Mouse (Mus musculus): ENCODE measurements around the gene Rmnd5a.
"Not testable (repeated sequence)": the region's sequence is repeated elsewhere in the genome, so short reads cannot be mapped to it uniquely, and the experiment has no call there.

Rmnd5a gene

DNA sequence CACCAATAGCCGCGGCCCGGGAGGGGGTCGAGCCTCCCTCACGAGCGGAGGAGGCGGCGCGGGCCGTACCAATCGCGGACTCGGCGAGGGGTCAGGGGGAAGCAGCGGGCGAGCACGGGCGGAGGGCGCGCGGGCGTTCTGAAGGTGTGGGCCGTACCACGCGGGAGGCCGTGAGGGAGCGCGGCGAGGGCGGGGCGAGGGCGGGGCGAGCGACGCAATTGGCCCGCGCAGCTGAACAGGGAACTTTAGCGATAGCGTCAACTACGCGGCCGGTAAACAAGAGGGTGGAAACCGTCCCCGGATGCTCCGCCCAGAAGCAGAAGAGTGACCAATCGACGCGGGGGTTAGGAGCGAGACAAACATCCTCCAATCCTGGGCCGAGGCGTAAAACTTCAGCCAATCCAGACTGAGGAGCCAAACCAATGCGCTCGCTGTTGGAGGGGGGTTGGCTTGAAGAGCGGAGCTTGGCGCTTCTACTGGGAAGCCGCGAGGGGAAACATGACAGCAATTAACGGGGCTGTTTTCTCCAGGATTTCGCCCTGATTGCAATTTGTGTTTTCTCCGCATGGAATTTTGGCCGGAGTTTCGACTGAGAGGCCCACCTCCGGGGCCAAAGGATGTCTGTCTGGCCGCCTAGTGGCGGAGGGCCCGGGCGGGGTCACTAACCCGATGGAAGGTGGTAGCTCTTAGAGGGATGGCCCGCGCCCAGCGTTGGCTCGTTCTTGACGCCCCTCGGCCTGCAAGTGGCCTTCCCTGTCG lies at the start of gene Rmnd5a:
Rmnd5a (minus strand) TSS at position 146 of the 759 bp plus-strand sequence.
- peak; percentile 98 for DNase-seq (ENCODE audit: low spot score)

DNA sequence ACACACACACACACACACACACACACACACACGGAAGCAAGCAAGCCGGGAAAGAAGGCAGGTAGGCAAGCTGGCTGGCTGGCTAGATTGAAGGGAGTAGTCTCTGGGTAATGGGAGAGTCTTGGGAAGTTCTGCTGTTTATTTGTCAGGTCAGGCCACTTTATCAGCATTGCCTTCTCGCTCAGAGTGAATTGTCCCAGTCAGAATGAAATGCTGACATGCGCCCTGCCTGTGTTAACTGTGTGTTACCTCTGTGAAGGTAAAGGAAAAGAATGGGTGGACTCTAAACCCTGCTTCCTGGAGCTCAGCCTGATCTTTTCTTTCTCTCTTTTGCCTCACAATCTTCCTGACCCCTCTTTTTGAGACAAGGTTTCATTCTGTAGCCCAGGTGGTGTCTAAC lies 47.5 kb upstream of the Rmnd5a start:
- no peak for DNase-seq (ENCODE audit: low spot score)

DNA sequence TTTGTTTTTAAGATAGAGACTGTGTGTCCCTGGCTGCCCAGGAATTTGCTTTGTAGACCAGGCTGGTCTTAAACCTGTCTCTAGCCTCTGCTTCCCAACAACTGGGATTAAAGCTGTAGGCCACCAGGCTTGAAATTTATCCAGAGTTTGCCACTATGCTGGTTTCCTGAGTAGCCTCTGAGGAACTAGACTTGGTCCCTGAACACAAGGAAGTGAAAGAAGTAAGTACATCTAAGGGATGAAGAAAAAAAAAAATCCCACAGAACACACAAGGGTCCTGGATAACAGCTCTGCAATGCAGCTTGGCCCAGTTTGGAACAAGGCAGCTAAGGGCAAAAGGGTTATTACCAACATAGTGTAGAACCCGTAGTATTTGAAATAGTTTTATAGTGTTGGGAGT lies 46.4 kb upstream of the Rmnd5a start:
- DNase-seq (ENCODE audit: low spot score): no peak

DNA sequence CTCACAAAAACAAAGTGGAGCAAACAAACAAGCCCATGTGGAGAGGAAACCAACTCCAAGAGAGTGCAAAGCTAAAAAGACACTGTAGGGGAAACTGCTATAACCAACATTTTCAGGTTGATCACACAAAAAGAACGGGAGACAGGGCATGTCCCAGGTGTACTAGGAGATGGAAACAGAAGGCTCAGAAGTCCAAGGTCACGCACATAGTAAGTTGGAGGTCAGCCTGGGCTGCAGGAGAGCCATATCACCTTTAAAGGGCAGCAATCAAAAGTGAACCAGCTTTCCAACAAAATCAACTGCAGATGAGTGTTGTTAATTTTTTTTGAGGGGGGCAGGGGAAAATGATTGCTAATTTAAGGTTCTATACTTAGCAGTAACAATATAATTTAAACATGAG lies 45.8 kb upstream of the Rmnd5a start:
- DNase-seq (ENCODE audit: low spot score): no peak

DNA sequence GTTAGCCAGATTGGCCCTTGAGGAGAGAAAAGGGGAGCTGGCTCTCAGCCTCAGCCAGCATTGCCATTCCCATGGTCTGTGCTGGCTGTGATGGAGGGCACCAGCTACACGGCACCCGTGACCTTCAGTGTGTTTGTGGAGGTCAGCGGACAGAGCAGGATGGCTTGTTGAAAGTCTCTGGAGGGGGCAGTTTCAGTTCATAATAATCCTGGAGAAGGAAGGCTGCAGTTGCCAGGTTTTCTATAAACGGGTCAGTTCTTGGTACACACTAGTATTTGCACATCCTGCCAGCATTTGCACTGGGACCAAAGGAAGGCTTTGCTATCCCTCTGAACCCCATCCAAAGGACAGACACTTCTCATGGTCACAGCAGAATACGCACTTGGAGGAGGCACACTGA lies 44.8 kb upstream of the Rmnd5a start:
- peak; percentile 34 for DNase-seq (ENCODE audit: low spot score)

DNA sequence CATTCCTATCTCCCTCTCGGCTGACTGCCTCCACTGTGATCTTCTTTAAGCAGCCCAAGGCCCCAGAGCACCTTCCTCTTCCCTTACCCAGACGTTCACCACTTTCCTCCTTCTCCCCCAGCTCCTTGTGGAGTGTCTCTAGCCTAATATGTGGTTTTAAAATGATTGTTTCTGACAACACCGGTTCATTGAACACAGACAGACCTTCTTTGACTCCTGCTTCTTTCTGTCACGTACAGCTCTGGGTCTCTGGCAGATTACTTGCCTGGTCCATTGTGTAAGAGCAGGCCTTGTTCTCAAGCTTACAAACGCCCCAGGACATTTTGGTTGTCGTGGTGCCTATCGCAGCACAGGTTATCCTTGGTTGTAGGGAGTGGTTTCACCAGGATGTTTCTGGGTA lies 40.7 kb upstream of the Rmnd5a start:
- no peak for DNase-seq (ENCODE audit: low spot score)

DNA sequence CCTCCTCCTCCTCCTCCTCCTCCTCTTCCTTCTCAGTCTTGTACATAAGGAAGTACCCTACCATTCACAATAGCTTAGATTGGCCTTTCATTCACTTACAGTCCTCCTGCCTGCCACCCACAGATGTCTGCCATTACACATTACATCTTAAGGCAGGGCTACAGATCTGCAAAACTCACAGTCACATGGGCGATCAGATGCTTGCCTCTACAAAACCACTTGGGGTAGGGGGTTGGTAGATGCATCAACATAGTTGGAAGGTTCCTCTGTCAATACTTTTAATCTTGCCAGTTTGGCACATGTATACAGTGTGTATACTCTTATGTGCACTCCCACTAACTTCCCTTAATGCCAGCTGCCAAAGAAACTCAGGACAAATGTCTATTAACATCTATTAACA lies 39.7 kb upstream of the Rmnd5a start:
- no peak for DNase-seq (ENCODE audit: low spot score)

DNA sequence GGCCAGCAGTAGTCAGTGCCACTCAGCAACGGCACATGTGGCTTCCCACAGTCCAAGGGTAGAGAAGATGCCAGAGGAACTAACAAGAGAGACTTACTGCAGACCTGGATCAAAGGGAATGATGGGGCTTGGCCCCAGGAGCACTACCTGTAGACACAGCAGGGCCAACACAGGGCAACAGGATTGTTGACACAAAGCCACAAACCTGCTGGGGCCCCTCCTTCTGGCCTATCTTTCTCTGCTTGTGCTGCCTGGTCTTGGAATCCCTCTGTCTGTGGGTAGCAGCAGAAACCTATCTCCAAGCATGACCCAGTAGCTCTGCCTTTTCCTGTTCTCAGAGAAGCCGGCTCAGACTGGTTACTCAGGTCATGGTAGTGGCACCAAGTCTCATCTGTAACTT lies 39.2 kb upstream of the Rmnd5a start:
- DNase-seq (ENCODE audit: low spot score): not testable (repeated sequence)

DNA sequence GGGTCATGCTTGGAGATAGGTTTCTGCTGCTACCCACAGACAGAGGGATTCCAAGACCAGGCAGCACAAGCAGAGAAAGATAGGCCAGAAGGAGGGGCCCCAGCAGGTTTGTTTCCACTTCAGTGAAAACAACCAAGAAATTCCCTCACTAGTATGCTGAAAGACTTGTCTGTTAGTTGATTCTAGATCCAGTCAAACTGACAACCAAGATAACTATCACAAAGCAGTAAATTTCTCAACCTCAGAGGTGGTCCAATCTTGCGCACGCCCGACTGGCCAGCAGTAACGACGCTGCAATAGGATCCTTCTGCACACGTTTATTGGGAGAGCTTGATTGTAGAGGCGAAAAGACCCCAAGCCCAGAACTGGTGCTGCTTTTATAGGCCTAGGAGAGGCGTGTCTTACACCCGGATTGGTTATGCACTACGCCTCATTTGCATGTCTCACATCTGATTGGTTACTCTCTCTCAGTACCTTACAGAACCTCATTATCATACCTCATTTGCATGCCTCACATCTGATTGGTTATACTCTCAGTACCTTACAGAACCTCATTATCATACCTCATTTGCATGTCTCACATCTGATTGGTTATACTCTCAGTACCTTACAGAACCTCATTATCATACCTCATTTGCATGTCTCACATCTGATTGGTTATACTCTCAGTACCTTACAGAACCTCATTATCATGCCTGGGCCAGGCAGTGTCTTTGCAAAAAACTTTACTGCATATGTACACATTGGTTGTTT lies 38.6 kb upstream of the Rmnd5a start:
- not testable (repeated sequence) for DNase-seq (ENCODE audit: low spot score)

DNA sequence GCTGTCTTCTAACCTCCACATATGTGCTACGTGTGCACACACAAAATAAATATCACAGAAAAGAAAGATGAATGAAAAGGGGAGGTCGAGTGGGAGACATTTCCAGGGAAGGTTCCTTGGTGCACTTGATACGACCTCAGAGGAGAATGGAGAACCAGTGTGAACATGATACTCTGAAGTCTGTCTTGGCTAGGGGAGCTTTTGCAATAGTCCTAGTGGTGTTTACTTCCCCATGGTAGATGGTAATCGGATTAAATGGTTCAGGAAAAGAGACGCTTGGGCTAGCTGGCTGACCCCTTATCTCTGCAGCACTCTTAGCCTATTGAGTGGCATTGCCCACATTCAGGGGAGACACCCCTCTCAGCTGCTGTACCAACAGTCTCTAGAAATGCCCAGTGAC lies 36.3 kb upstream of the Rmnd5a start:
- no peak for DNase-seq (ENCODE audit: low spot score)

DNA sequence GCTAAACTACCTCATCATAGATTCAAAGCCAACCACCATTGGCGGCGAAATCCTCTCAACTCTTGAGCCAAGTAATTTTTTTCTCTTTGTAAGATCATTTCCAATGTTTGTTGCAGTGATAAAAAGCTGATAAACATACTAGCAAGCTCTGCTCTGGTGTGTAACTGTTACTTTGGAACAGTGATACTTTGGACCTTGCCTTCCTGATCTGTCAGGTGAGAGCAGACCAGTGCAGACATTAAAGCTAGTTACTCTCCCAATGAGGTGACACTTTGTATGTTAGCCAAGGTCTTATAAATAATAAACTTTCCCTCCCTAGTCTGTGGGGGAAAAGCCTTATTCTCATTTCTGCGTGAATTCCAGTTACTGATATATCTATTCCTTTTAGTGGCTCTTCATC lies 35.2 kb upstream of the Rmnd5a start:
- DNase-seq (ENCODE audit: low spot score): no peak

DNA sequence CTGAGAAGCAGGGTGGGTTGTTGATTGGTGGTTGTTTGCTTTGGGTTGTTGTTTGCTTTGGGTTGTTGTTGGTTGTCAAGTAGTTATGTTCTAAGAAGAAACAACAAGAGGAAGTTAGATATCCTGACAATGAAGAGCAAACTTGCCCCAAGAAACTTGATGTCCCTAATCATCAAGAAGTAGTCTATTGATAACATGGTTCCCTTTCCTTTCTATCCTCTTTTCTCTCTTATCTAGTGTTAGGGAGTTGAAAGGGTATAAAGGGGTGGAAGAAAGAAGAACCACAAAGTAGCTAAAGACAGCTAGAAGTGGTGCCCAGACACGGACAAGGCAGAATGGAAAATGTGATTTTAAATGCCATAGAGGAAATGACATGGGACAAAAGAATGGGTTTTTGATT lies 32.3 kb upstream of the Rmnd5a start:
- DNase-seq (ENCODE audit: low spot score): no peak

DNA sequence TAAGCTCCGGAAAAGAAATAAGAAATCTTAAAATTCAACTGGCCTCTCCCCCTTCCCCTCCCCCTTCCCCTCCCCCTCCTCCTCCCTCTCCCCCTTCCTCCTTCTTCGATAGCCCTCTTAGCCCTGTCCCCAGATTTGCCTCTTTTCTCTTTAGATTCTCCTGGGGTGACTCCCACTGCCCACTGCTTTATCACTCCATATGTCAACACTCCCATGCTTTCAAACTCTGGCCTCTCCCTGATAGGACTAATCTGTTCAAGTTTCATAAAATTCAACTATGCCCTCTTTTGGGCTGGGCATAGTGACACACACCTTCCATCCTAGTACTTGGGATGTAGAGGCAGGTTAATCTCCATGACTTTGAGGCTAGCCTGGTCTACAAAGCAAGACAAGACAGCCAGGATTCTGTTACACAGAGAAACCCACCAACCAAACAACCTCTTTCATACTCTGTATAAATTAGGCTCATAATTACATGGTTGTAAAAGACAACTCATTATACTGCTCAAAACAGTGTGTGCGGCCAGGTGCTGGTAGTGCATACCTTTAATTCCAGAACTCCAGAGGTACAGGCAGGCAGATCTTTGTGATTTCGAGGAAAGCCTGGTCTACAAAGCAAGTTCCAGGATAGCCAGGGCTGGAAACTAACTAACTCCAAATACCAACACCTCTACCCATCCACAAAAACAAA lies 31.5 kb upstream of the Rmnd5a start:
- no peak for DNase-seq (ENCODE audit: low spot score)

DNA sequence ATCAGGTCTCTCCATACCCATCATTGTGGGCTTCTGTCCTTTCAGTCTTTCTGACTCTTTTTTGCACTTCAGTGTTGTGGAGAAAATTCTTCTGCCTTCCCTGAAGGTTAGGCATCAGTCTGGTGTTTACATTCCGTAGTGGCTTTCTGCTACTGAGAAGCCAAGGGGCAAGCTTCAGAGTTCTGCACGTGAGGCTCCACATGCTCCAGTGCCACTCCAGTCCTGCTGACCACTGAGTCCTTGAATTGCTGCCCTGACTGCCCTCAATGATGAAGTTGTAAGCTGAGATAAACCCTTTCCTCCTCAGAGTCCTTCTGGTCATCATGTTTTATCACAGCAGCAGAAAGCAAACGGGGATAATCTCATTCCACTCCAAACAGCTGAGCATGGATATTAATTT lies 28.9 kb upstream of the Rmnd5a start:
- DNase-seq (ENCODE audit: low spot score): peak; percentile 71

DNA sequence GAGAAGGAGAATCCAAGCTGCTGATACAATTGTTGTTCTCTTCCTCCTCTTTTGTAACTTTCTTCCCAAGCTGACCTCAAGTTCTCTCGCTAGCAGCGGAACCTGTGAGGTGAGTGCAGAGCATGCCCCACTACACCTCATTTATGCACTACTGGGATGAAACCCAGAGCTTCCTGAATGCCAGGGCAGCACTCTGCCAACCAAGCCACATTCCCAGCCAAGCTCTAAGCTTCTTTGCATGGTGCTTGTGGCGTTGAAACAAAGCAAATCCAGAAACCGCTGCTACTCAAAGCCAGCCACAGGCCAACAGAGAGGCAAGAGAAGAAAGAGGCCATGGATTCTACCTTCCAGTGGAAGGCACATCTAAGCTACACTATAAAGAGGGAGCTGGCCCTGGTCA lies 27.3 kb upstream of the Rmnd5a start:
- DNase-seq (ENCODE audit: low spot score): no peak

DNA sequence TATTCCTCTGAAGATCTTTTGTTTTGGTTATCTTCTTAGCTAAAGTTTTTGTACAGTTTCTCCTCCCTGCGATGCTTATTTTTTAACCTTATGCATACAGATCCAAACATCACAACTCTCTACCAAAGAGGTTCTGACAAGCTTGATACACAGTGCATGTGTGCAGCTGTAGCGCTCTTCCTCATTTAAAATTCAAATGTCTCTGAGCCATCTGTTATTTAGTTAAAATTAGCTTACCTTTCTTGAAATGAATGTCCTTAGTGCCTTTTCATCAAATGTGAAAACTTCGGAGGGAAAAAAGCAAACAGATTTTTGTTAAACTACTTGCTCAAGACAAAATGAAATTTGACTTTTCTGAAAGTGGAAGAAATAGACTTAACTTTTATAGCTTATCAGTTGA lies 24.7 kb upstream of the Rmnd5a start:
- no peak for DNase-seq (ENCODE audit: low spot score)

DNA sequence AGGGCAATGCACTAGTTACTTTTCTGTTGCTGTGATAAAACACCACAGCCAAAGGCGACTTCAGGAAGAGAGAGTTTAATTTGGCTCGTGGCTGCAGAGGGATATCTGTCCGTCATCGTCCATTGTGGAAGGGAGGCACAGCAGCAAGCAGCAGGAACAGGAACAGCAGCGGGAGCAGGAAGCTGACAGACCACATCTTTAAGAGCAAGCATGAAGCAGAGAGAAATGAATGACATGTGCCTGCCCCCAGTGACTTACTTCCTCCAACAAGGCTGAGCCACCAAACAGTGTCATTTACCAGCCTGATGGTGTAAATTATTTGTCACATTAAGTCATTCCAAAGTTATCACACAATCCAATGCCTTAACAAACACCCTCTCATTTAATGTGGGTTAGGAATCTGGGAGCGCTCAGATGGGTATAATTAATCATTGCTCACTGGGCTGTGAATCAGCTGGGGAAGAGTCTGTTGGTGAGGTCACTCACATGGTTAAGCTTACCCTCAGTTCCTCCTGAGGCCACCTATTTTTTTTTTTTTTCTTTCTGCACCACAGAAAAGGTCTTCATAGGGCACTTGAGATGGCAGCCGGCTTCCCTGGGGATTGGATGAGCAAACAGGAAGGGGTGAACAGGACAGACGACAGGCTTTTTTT lies 17.6 kb upstream of the Rmnd5a start:
- no peak for DNase-seq (ENCODE audit: low spot score)

DNA sequence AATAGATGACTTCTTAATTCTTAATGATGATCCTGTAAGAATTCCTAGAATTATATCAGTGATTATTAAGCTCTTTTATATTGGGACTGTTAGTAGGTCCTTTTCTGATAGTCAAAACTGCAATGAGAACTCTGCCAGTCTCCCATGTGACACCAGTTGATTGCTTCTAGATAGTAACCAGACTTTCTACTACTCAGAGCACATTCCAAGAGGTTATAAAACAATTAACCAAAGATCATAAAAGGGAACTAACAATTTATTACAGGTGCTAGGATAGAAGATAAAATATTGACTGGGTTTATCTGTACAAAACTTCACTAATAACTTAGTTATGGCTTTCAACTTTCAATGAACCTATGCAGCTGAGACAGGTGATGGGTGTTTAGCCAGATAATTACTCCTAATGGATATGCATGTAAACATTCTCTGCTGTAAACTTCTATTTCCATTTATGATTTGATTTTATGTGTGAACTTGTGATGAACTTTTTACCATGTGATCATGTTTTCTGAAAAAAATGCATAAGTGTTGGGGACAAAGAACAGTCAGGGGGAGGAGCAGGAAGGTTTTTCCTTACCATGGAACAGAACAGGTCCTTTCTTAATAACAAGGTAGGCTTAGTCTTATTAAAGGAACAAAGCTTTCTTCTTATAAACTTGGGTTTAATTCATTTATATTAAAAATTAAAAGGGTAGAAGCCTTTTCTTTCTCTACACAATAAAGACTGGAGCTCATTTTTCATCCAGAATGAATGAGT lies 13.7 kb upstream of the Rmnd5a start:
- DNase-seq (ENCODE audit: low spot score): not testable (repeated sequence)

DNA sequence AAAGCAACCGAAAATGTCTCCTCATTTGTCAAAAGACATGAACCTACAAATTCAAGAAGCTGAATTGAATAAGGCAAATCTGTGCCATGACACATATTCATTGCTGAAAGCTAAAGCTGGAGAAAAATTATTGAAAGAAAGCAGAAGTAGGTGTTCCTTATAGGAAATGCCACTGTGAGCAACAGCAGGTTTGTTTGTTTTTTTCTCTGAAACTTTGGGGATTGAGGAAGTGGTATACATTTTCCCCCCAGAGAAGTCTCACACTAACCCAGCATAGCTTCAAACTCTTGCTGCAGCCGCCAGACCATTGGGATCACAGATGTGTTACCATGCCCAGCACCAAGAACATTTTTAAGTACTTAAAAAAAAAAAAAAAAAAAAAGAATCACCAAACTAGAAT lies 12.4 kb upstream of the Rmnd5a start:
- DNase-seq (ENCODE audit: low spot score): no peak

DNA sequence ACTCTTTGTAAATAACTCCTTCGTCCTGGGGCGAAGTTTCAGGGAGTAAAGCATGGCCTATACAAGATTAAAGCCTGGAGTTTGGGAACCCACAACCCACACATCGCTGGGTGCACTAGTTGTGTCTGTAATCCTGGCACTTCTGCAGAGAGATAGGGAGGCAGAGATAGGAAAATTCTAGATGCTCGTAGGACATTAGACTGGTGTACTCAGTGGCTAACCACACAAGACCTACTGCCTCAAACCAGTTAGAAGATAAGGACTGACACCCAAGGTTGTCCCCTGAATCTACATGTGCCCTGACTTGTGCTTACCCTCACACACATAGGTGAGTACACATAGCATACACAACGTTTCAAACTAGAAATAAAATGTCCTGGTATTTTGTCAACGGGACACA lies 5.1 kb upstream of the Rmnd5a start:
- no peak for DNase-seq (ENCODE audit: low spot score)

DNA sequence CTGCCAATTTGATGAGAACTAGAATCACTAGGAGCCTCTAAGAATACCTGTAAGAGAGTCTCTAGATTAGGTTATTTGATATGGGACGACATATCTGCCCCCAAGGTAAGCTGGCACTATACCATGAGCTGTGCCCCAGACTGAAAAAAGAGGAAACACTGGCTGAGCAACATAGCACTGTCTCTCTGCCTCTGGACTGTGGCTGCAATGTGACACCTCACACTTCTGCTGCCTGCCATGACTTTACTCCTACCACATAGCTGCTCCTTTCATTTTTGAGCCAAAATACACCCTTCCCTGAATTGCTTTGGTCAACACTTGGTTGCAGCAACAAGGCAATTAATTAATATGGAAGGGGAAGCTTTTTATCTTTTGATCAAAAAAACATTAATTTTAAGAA lies 4.3 kb upstream of the Rmnd5a start:
- no peak for DNase-seq (ENCODE audit: low spot score)

DNA sequence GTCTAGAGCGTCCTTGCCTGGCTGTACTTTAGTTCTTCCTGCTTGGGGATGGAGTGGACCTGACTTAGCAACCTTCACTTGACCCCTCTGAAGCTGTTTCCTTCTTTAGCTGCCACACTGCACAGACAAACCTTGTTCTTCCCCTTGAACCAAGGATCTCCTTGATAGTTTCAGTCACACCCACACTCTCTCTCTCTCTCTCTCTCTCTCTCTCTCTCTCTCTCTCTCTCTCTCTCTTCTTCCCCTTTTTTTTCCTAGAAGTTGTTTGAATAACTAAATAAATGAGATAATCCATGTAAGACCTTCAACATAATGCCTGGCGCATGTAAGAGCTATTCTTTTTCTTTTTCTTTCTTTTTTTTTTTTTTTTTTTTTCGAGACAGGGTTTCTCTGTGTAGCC lies 1.7 kb upstream of the Rmnd5a start:
- no peak for DNase-seq (ENCODE audit: low spot score)

Data from ovary, adult 18-20 months (tissue).